In the genomic region with DNA sequence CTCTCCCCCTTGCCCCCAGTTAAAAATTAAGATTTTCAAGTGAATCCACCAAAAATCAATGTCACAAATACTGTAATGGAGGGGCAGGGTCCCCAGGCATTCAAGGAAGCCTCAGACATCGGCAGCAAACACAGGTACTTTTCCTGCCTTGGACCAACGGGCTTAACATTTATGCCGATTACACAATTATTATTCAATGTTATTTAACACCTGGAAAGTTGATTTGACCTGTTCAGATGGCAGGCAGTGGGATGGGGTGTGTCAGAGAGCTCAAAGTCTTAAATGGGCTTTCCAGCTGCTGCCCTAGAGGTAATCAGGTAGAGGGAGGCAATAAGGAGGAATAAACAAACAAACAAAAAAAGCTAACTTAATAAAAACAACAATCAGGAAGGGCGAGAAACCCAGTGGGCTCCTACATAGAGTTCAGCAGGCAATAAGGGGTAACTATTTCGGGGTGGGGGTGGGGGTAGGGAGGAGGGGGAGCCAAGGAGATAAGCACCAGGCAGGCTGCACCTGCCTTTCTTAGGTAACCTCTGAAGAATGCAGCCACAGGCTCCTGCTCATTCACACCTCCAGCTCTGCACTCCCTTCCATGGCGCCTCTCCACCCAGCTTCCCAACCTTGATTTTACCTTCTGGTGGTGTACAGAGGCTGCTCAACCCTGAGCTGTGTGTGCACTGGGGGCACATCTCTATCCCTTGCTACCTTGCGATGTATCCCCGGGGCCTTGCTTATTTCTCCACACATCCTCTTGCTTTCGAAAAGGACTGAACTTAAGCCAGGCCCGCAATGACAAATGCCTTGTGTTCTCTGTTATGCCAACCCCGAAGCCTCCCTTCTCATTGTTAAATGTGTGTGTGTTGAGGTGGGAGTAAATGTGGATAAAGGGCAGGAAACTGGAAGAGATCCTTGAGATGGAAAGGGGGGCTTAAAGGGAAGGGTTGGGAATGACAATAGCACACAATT, we compare ENCODE assay signal across 19 mouse cellular contexts.
DNase-seq lines count a peak whose midpoint lies in the region; ATAC-seq and TF ChIP-seq lines count a peak whose summit lies in the region.
"Had no signal": no experiment of that assay in that cellular context is flagged by ENCODE, and none has a peak within 500 bp of the region (broad histone marks: within the 10 kb centered on the region; RNA-seq: fewer than 3 reads in every experiment).

No protein-coding gene starts in this region.

- no peak overlapping the region for H3K4me2 ChIP-seq in lung, embryonic 15.5 days
- H3K4me2 ChIP-seq in intestine, embryonic 15.5 days (replicated peaks): no peak overlapping the region
- no peak overlapping the region for H3K4me2 ChIP-seq in stomach, embryonic 15.5 days
- H3K4me2 ChIP-seq: hindbrain, embryonic 12.5 days had no signal

- DNase-seq in lung, adult 2 months: no peak
- DNase-seq in ES-E14 (ENCODE audit: low read depth, low spot score): no peak
- no peak for DNase-seq in urinary bladder, postnatal 25 days (ENCODE audit: low spot score)
- DNase-seq in left cerebral cortex, adult 18-20 months (ENCODE audit: low spot score in 2 of 2): no peak
- DNase-seq: adrenal gland, postnatal 10 days; cerebellum, adult 2 months; forebrain, postnatal 0 days; heart, adult 18-20 months; kidney, adult 2 months; kidney, postnatal 36 days; layer of hippocampus, adult 9-11 months; liver; right cerebral cortex, adult 18-20 months had no signal

- H3K4me3 ChIP-seq in lung, embryonic 15.5 days: no peak overlapping the region
- no peak overlapping the region for H3K4me3 ChIP-seq in lung, adult 2 months (replicated peaks; ENCODE audit: extremely low read depth, low read depth, low read length)
- no peak overlapping the region for H3K4me3 ChIP-seq in ES-E14 (ENCODE audit: insufficient read depth in 1 of 2, low read depth in 1 of 2, low read length in 2 of 2, poor library complexity in 1 of 2, severe bottlenecking in 1 of 2)
- H3K4me3 ChIP-seq in intestine, embryonic 15.5 days (replicated peaks): no peak overlapping the region
- no peak overlapping the region for H3K4me3 ChIP-seq in stomach, embryonic 15.5 days (replicated peaks)
- H3K4me3 ChIP-seq: embryonic facial prominence, embryonic 10.5 days; hindbrain, embryonic 12.5 days; megakaryocyte, embryonic 14.5 days had no signal

- H3K9ac ChIP-seq in lung, embryonic 15.5 days: no peak overlapping the region
- H3K9ac ChIP-seq in ES-E14 (ENCODE audit: insufficient read depth, low read depth, low read length, poor library complexity, severe bottlenecking): no peak overlapping the region
- H3K9ac ChIP-seq in intestine, embryonic 15.5 days: no peak overlapping the region
- no peak overlapping the region for H3K9ac ChIP-seq in stomach, embryonic 15.5 days
- H3K9ac ChIP-seq: forebrain, postnatal 0 days; hindbrain, embryonic 12.5 days had no signal

- H3K9me3 ChIP-seq in lung, embryonic 15.5 days: no peaks in the 10 kb centered on the region
- H3K9me3 ChIP-seq in ES-E14 (ENCODE audit: control insufficient read depth, insufficient read depth, low read depth, low read length): no peaks in the 10 kb centered on the region
- no peaks in the 10 kb centered on the region for H3K9me3 ChIP-seq in intestine, embryonic 15.5 days
- no peaks in the 10 kb centered on the region for H3K9me3 ChIP-seq in stomach, embryonic 15.5 days
- H3K9me3 ChIP-seq: embryonic facial prominence, embryonic 10.5 days; hindbrain, embryonic 12.5 days; megakaryocyte, embryonic 14.5 days had no signal

- WGBS in lung, embryonic 15.5 days: 42% methylated on average over 11 of the region's 11 CpGs
- 56% methylated on average over 11 of the region's 11 CpGs for WGBS in lung, adult 2 months
- 45% methylated on average over 11 of the region's 11 CpGs for WGBS in intestine, embryonic 15.5 days
- 46% methylated on average over 11 of the region's 11 CpGs for WGBS in stomach, embryonic 15.5 days

- ATAC-seq in lung, embryonic 15.5 days (ENCODE audit: borderline replicate concordance, extremely low read depth, low FRiP score, low TSS enrichment): peak; percentile 33; the same call in 1 of the 2 replicates
- peak; percentile 64 for ATAC-seq in intestine, embryonic 15.5 days
- peak; percentile 17; the same call in 1 of the 2 replicates for ATAC-seq in stomach, embryonic 15.5 days (ENCODE audit: insufficient read depth, low FRiP score, low read depth)
- ATAC-seq: forebrain, postnatal 0 days had no signal

- in situ Hi-C loops in ES-E14 (cut with MboI; ENCODE audit: low sequenced_read_pairs in 2 of 2, unreplicated experiment in 2 of 2): no loop called here

- peaks cover 47% of the 10 kb centered on the region for H3K4me1 ChIP-seq in lung, embryonic 15.5 days
- peaks cover 15% of the 10 kb centered on the region for H3K4me1 ChIP-seq in lung, adult 2 months (ENCODE audit: control insufficient read depth, insufficient read depth, low read length)
- H3K4me1 ChIP-seq in ES-E14 (ENCODE audit: control insufficient read depth in 2 of 2, insufficient read depth in 2 of 2, low read length in 2 of 2, poor library complexity in 1 of 2): peaks cover 1 to 8% of the 10 kb centered on the region in 2 experiments; a peak in 1 of 4 replicates
- peaks cover 3% of the 10 kb centered on the region; the same call in 1 of the 2 replicates for H3K4me1 ChIP-seq in intestine, embryonic 15.5 days (replicated peaks)
- H3K4me1 ChIP-seq in stomach, embryonic 15.5 days: peaks cover 11% of the 10 kb centered on the region; the same call in 1 of the 2 replicates

- H3K27me3 ChIP-seq in lung, embryonic 15.5 days: no peaks in the 10 kb centered on the region
- no peaks in the 10 kb centered on the region for H3K27me3 ChIP-seq in intestine, embryonic 15.5 days (replicated peaks)
- H3K27me3 ChIP-seq in stomach, embryonic 15.5 days (replicated peaks): no peaks in the 10 kb centered on the region
- H3K27me3 ChIP-seq: hindbrain, embryonic 12.5 days had no signal

- H3K27ac ChIP-seq in lung, embryonic 15.5 days: peak overlapping the region; percentile 51
- peak overlapping the region; percentile 60 for H3K27ac ChIP-seq in ES-E14 (ENCODE audit: insufficient read depth, low read depth, low read length, poor library complexity, severe bottlenecking)
- 0 out of 2 replicates have a peak overlapping the region, but pooled peaks have one; percentile 10 for H3K27ac ChIP-seq in intestine, embryonic 15.5 days
- H3K27ac ChIP-seq in stomach, embryonic 15.5 days: no peak overlapping the region
- H3K27ac ChIP-seq: embryonic facial prominence, embryonic 10.5 days; hindbrain, embryonic 12.5 days had no signal

- no peak for TF ChIP-seq POLR2A in lung, adult 2 months (IDR thresholded peaks at IDR 0.05; ENCODE audit: borderline replicate concordance, extremely low read depth, low read depth, low read length)

- no peaks in the 10 kb centered on the region for H3K36me3 ChIP-seq in lung, embryonic 15.5 days
- no peaks in the 10 kb centered on the region for H3K36me3 ChIP-seq in ES-E14 (ENCODE audit: control insufficient read depth, insufficient read depth, low read length, poor library complexity, severe bottlenecking)
- H3K36me3 ChIP-seq in intestine, embryonic 15.5 days: no peaks in the 10 kb centered on the region
- no peaks in the 10 kb centered on the region for H3K36me3 ChIP-seq in stomach, embryonic 15.5 days
- H3K36me3 ChIP-seq: embryonic facial prominence, embryonic 10.5 days; hindbrain, embryonic 12.5 days had no signal

- TF ChIP-seq CTCF in lung, adult 2 months (IDR thresholded peaks at IDR 0.05; ENCODE audit: insufficient read depth, low read length): no peak

TF ChIP-seq in ES-E14, 5 proteins besides CTCF, POLR2A, EP300 and RAD21:
- no peak for TF ChIP-seq ZC3H11A (IDR thresholded peaks at IDR 0.05; ENCODE audit: borderline replicate concordance, low read depth, low read length)
- no peak for TF ChIP-seq ZNF384 (IDR thresholded peaks at IDR 0.05; ENCODE audit: low read depth, low read length)
- no peak for TF ChIP-seq MAFK (IDR thresholded peaks at IDR 0.05; ENCODE audit: insufficient read depth, low read depth, low read length)
- no peak for TF ChIP-seq CHD2 (IDR thresholded peaks at IDR 0.05; ENCODE audit: low read depth, low read length)
- no peak for TF ChIP-seq HCFC1 (IDR thresholded peaks at IDR 0.05; ENCODE audit: borderline replicate concordance, insufficient read depth, low read length)
